Comparison of ENCODE assay signal across 12 mouse cellular contexts in genomic region chr2:133345964-133346788, GRCm38 (mm10).
A peak's percentile ranks its signal among the peaks of the same experiment; 100 is the strongest.
DNase-seq lines count a peak whose midpoint lies in the region; ATAC-seq and TF ChIP-seq lines count a peak whose summit lies in the region.
"Had no signal": no experiment of that assay in that cellular context is flagged by ENCODE, and none has a peak within 500 bp of the region (broad histone marks: within the 10 kb centered on the region; RNA-seq: fewer than 3 reads in every experiment).

No protein-coding gene starts in this region.

- H3K27ac ChIP-seq in kidney, embryonic 14.5 days (ENCODE audit: low read depth, low read length), result no peak overlapping the region
- 0 out of 2 replicates have a peak overlapping the region, but pooled peaks have one; percentile 8 for H3K27ac ChIP-seq in embryonic facial prominence, embryonic 12.5 days
- no peak overlapping the region for H3K27ac ChIP-seq in limb, embryonic 14.5 days (replicated peaks; ENCODE audit: low read depth, low read length)
- H3K27ac ChIP-seq: heart, adult 2 months; neural tube, embryonic 13.5 days had no signal

- 0 out of 2 replicates have a peak, but pooled peaks cover 6% of the 10 kb centered on the region for H3K4me1 ChIP-seq in kidney, embryonic 14.5 days (ENCODE audit: control insufficient read depth, insufficient read depth, low read length)
- H3K4me1 ChIP-seq in embryonic facial prominence, embryonic 12.5 days, result peaks cover 9% of the 10 kb centered on the region
- peaks cover 14% of the 10 kb centered on the region for H3K4me1 ChIP-seq in limb, embryonic 14.5 days (ENCODE audit: control insufficient read depth, insufficient read depth, low read length)

- no peak for TF ChIP-seq CTCF in brain, embryonic 14.5 days (IDR thresholded peaks at IDR 0.05; ENCODE audit: borderline replicate concordance, extremely low read depth, insufficient read depth, insufficient read length)

- WGBS in kidney, embryonic 14.5 days, result 34% methylated on average over 12 of the region's 12 CpGs
- 20% methylated on average over 12 of the region's 12 CpGs for WGBS in embryonic facial prominence, embryonic 12.5 days
- 22% methylated on average over 12 of the region's 12 CpGs for whole genome bisulfite sequencing in limb, embryonic 14.5 days

- no peaks in the 10 kb centered on the region for H3K27me3 ChIP-seq in kidney, embryonic 14.5 days (ENCODE audit: control insufficient read depth, insufficient read depth, low read length)
- H3K27me3 ChIP-seq in embryonic facial prominence, embryonic 12.5 days, result no peaks in the 10 kb centered on the region
- no peaks in the 10 kb centered on the region for H3K27me3 ChIP-seq in limb, embryonic 14.5 days (ENCODE audit: control insufficient read depth, insufficient read depth, low read length)
- H3K27me3 ChIP-seq: neural tube, embryonic 13.5 days had no signal

- no peak for TF ChIP-seq POLR2A in brain, embryonic 14.5 days (IDR thresholded peaks at IDR 0.05; ENCODE audit: borderline replicate concordance, extremely low read depth, insufficient read depth, insufficient read length, poor library complexity, severe bottlenecking)
- no peak for TF ChIP-seq POLR2A in limb, embryonic 14.5 days (IDR thresholded peaks at IDR 0.05; ENCODE audit: borderline replicate concordance, extremely low read depth, insufficient read depth, insufficient read length)

- no peak overlapping the region for H3K9ac ChIP-seq in kidney, embryonic 14.5 days (ENCODE audit: low read depth, low read length)
- H3K9ac ChIP-seq in embryonic facial prominence, embryonic 12.5 days, result no peak overlapping the region
- no peak overlapping the region for H3K9ac ChIP-seq in limb, embryonic 14.5 days (ENCODE audit: low read depth, low read length, severe bottlenecking)
- H3K9ac ChIP-seq: neural tube, embryonic 13.5 days had no signal

- H3K9me3 ChIP-seq in kidney, embryonic 14.5 days (ENCODE audit: control insufficient read depth, low read length), result no peaks in the 10 kb centered on the region
- no peaks in the 10 kb centered on the region for H3K9me3 ChIP-seq in embryonic facial prominence, embryonic 12.5 days
- no peaks in the 10 kb centered on the region for H3K9me3 ChIP-seq in limb, embryonic 14.5 days (ENCODE audit: control insufficient read depth, low read length)
- H3K9me3 ChIP-seq: neural tube, embryonic 13.5 days had no signal

- H3K4me3 ChIP-seq in kidney, embryonic 14.5 days (ENCODE audit: low read length), result no peak overlapping the region
- no peak overlapping the region for H3K4me3 ChIP-seq in embryonic facial prominence, embryonic 12.5 days
- no peak overlapping the region for H3K4me3 ChIP-seq in limb, embryonic 14.5 days (replicated peaks; ENCODE audit: low read length)
- H3K4me3 ChIP-seq: heart, adult 2 months; neural tube, embryonic 13.5 days had no signal

- H3K36me3 ChIP-seq in kidney, embryonic 14.5 days (ENCODE audit: control insufficient read depth, insufficient read depth, low read length), result no peaks in the 10 kb centered on the region
- H3K36me3 ChIP-seq in embryonic facial prominence, embryonic 12.5 days, result no peaks in the 10 kb centered on the region
- H3K36me3 ChIP-seq in limb, embryonic 14.5 days (ENCODE audit: control insufficient read depth, insufficient read depth, low read length), result no peaks in the 10 kb centered on the region
- H3K36me3 ChIP-seq: neural tube, embryonic 13.5 days had no signal

- H3K4me2 ChIP-seq in kidney, embryonic 14.5 days (replicated peaks; ENCODE audit: low read depth, low read length), result no peak overlapping the region
- no peak overlapping the region for H3K4me2 ChIP-seq in embryonic facial prominence, embryonic 12.5 days (replicated peaks)
- 0 out of 2 replicates have a peak overlapping the region, but pooled peaks have one; percentile 22 for H3K4me2 ChIP-seq in limb, embryonic 14.5 days (replicated peaks; ENCODE audit: low read depth, low read length, severe bottlenecking)
- H3K4me2 ChIP-seq: neural tube, embryonic 13.5 days had no signal

- peak; percentile 76 for ATAC-seq in kidney, embryonic 14.5 days (ENCODE audit: low FRiP score, low TSS enrichment)
- no peak for ATAC-seq in embryonic facial prominence, embryonic 12.5 days (ENCODE audit: insufficient number of reproducible peaks, insufficient read depth, low FRiP score, low TSS enrichment)
- peak; percentile 65; the same call in 1 of the 2 replicates for ATAC-seq in limb, embryonic 14.5 days (ENCODE audit: low FRiP score, low read depth)

- DNase-seq in kidney, postnatal 36 days, result no peak
- peak; percentile 17 for DNase-seq in brain, embryonic 14.5 days (ENCODE audit: low read depth)
- DNase-seq in limb, embryonic 14.5 days (ENCODE audit: low spot score), result peak; percentile 4
- DNase-seq in spleen, postnatal 36 days (ENCODE audit: low spot score in 2 of 2), result no peak
- no peak for DNase-seq in cerebellum, adult 11 months
- DNase-seq: heart, adult 2 months; kidney, adult 2 months; left cerebral cortex, postnatal 4 days; lung, adult 2 months had no signal

Comparison
In these comparisons a context has a peak if more than half of its experiments do, and no peak if none do; other contexts are left out.
1. DNase-seq: peak in brain, embryonic 14.5 days (single experiment) and limb, embryonic 14.5 days (single experiment); none in kidney, postnatal 36 days (0 of 2), spleen, postnatal 36 days (0 of 2) and cerebellum, adult 11 months (single experiment).